Mouse (Mus musculus) C2C12 (cell line): ENCODE measurements around the gene Nfxl1. TPM values are rescaled to one million over a fixed set of nuclear protein-coding genes. Genes with fewer than 3 reads are reported as not detected.

Source experiments
- H3K27me3 ChIP-seq: one replicate; pipeline ENCODE4 v1.6.1; 2011; ENCODE audit not compliant: control insufficient read depth, insufficient read depth, insufficient read length
- H3K36me3 ChIP-seq: one replicate; pipeline ENCODE4 v1.6.1; 2011; ENCODE audit not compliant: control insufficient read depth, insufficient read depth
- H3K4me3 ChIP-seq: one replicate; pipeline ENCODE4 v1.5.1; 2011; ENCODE audit warnings: mild to moderate bottlenecking, control low read depth; ENCODE audit not compliant: poor library complexity, insufficient read depth, severe bottlenecking
- H3K79me2 ChIP-seq: one replicate; pipeline ENCODE4 v1.6.1; 2011; ENCODE audit not compliant: control insufficient read depth, insufficient read depth
- H3K79me3 ChIP-seq: one replicate; pipeline ENCODE4 v1.6.1; 2011; ENCODE audit warnings: low read depth, control low read depth
- H3ac ChIP-seq: one replicate; pipeline ENCODE3; 2011; ENCODE audit warnings: low read depth; ENCODE audit not compliant: control insufficient read depth, insufficient read length
- CEBPB ChIP-seq: IDR thresholded peaks from one replicate; pipeline ENCODE4 v1.6.1; 2011; ENCODE audit warnings: low read depth, mild to moderate bottlenecking, control low read depth, moderate library complexity
- CTCF ChIP-seq: IDR thresholded peaks from one replicate; pipeline ENCODE4 v1.5.1; 2011; ENCODE audit not compliant: control insufficient read depth, insufficient read depth, insufficient read length
- FOSL1 ChIP-seq: IDR thresholded peaks from one replicate; pipeline ENCODE4 v1.8.0; 2011; ENCODE audit warnings: mild to moderate bottlenecking, low read length; ENCODE audit not compliant: poor library complexity, insufficient read depth, severe bottlenecking
- MAX ChIP-seq: IDR thresholded peaks from one replicate; pipeline ENCODE4 v1.6.1; 2011; ENCODE audit warnings: mild to moderate bottlenecking, control low read depth
- MYOD1 ChIP-seq: IDR thresholded peaks from one replicate; pipeline ENCODE4 v1.6.1; 2011; ENCODE audit warnings: low read depth; ENCODE audit not compliant: control insufficient read depth, insufficient read length
- MYOG ChIP-seq: IDR thresholded peaks from one replicate; pipeline ENCODE4 v1.6.1; 2011; ENCODE audit not compliant: control insufficient read depth, insufficient read length; ENCODE audit errors: extremely low read depth
- USF1 ChIP-seq: IDR thresholded peaks from one replicate; pipeline ENCODE4 v1.6.1; 2011; ENCODE audit warnings: low read depth, mild to moderate bottlenecking, control low read depth, moderate library complexity
- polyA plus RNA-seq: library from polyadenylated mRNA; unstranded; fragments of >200 nt; fragmentation: generic; extraction: Trizol; gene quantifications from one replicate; pipeline ENCODE4 v1.2.1, GENCODE M21; 2012; ENCODE audit warnings: missing spikeins

Gene Nfxl1
- polyA plus RNA-seq, 1 experiment = 7.0 TPM

DNA sequence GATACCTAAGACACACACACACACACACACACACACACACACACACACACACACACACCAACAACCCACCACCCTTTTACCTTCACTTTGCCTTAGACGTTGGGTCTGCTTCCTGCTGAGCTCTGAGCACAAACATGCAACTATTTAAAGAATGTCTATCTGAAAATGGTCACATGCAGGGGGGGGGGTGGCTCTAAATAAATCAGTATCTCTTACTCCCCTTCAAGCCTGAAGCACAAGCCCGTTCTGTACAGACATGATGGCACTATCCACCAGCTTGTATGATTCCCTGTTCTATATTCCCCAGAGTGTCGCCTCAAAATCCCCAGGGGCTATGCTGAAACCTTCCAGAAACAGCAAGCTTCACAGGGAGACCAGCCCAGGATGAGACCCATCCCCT lies 57.7 kb downstream of the Nfxl1 start:
- Histone ChIP-seq H3K79me3 (no peaks in the 10 kb centered on the region), H3K27me3 (peaks cover 23% of the 10 kb centered on the region), H3K4me3 (no peak overlapping the region), H3K36me3 (no peaks in the 10 kb centered on the region), H3K79me2 (no peaks in the 10 kb centered on the region), H3ac (no peak overlapping the region)
- TF ChIP-seq CEBPB = no peak
- no peak for TF ChIP-seq USF1
- TF ChIP-seq CTCF = no peak
- TF ChIP-seq MYOD1 = no peak
- TF ChIP-seq MYOG = no peak
- TF ChIP-seq MAX = no peak
- TF ChIP-seq FOSL1 = no peak

DNA sequence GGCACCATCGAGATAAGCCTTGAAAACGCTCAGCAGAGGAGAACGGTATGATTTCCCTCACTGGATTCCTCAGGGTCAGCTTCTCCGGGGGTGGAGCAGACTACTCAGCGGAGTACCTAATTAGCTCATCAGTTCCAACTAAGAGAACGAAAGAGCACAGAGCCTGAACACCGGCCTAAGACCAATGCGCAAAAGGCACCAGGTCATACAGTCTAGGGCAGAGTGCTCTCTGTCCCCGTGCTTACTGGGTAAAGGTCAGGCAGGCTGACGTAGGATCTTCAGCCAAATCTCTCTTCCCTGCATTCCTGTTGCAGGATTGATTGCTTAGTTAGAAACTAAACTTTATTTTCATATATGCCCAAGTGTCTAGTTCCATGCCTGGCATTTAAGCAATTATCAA lies 61.2 kb downstream of the Nfxl1 start:
- no peaks in the 10 kb centered on the region for H3K36me3 ChIP-seq
- H3K27me3 ChIP-seq = peaks cover 9% of the 10 kb centered on the region
- no peak for TF ChIP-seq FOSL1
- no peak for TF ChIP-seq CEBPB
- TF ChIP-seq CTCF = no peak
- TF ChIP-seq MYOD1 = no peak
- no peak for TF ChIP-seq MYOG
- no peak for TF ChIP-seq USF1
- no peak for TF ChIP-seq MAX
- H3K79me2 ChIP-seq = no peaks in the 10 kb centered on the region
- H3K79me3 ChIP-seq = no peaks in the 10 kb centered on the region
- no peak overlapping the region for H3ac ChIP-seq
- no peak overlapping the region for H3K4me3 ChIP-seq

DNA sequence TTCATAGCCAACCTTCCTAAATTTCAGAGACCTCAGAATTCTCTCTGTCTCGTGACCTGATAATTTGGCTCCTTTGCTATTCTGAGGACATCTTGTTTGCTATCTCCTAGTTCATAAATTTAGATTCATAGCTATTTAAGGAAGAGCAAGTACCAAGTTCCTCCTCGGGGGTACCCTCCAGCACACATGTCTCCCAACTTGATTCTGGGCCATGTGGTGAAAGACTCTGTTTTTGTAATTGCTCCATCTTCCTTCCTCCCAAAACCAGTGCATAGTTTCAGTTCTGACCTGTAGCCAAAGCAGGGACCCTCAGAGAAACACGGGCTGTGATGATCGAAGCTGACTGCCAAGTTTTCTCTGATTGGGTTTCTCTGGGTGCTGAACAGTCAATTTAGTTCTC lies 62.7 kb downstream of the Nfxl1 start:
- no peaks in the 10 kb centered on the region for H3K36me3 ChIP-seq
- H3K79me3 ChIP-seq = no peaks in the 10 kb centered on the region
- H3ac ChIP-seq = no peak overlapping the region
- TF ChIP-seq MAX = no peak
- TF ChIP-seq MYOG = no peak
- no peak for TF ChIP-seq MYOD1
- TF ChIP-seq USF1 = no peak
- TF ChIP-seq CEBPB = no peak
- no peaks in the 10 kb centered on the region for H3K27me3 ChIP-seq
- H3K79me2 ChIP-seq = no peaks in the 10 kb centered on the region
- H3K4me3 ChIP-seq = no peak overlapping the region

DNA sequence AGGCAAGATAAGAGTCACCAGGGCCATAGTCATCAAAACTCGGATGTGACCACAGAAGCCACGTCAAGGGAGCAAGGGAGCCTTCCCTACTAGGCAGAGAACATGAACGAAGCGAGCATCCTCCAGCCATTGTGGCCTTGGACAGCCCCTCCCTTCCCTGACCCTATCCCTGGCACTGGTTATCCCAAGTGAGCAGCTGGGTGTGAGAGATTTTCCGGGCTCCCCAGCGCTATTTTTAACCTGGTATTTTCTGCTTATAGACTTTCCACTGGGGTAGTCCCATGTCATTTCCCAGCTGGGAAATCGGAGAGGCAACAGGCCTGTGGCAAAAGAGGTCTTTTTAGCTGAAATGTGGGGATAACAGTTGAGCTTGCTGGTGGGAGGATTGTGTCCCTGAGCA lies 65.6 kb downstream of the Nfxl1 start:
- Histone ChIP-seq H3K4me3 (no peak overlapping the region), H3K36me3 (no peaks in the 10 kb centered on the region), H3K79me2 (no peaks in the 10 kb centered on the region), H3ac (no peak overlapping the region), H3K79me3 (no peaks in the 10 kb centered on the region), H3K27me3 (no peaks in the 10 kb centered on the region)
- TF ChIP-seq MYOD1 (no peak), MAX (no peak), CTCF (no peak), USF1 (no peak), MYOG (no peak), CEBPB (no peak), FOSL1 (no peak)

DNA sequence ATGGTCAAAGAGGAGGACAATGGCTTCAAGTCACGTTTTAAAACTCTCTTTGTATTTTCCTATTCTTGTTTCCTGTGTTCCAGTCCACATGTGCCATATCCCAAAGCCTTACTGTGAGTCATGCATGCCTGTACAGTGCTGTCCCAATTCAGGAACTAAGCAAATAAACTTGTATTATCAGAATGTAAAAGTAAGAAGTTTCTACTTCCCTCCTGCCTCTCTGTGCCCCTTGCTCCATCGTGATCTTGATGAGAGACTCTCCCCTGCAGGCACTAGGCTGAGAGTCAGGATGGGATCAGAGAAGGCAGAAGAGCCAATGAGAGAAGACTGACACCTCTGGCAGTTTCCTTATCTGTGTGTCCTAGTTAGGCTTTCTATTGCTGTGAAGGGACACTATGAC lies 68.3 kb downstream of the Nfxl1 start:
- H3K79me2 ChIP-seq = no peaks in the 10 kb centered on the region

DNA sequence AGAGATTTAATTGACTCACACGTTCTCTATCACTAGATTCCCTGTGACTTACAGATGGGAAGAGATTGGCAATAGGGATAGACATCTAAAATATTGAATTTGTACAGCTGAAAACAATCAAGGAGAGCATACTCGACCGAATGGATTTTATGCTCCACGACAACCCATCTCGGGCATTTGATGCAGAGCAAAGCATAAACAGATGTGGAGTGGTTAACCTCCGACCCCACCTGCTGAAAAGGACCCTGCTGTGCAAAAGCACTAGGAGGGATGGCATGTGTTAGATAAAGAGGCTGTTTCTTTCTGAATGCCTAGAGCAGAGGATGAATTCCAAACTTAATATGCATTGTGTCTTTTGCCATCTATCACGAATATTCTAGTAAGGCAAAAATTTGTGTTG lies 79.0 kb downstream of the Nfxl1 start:
- no peaks in the 10 kb centered on the region for H3K79me3 ChIP-seq
- no peaks in the 10 kb centered on the region for H3K27me3 ChIP-seq
- H3ac ChIP-seq = no peak overlapping the region
- TF ChIP-seq USF1 (no peak), MYOG (no peak), MYOD1 (no peak), CTCF (no peak), MAX (no peak), FOSL1 (no peak), CEBPB (no peak)
- no peak overlapping the region for H3K4me3 ChIP-seq
- H3K79me2 ChIP-seq = no peaks in the 10 kb centered on the region
- no peaks in the 10 kb centered on the region for H3K36me3 ChIP-seq

More for the DNA sequence above, 68.3 kb downstream of the Nfxl1 start:
- H3ac ChIP-seq = no peak overlapping the region
- H3K79me3 ChIP-seq = no peaks in the 10 kb centered on the region
- TF ChIP-seq CTCF (no peak), USF1 (no peak), FOSL1 (no peak), CEBPB (no peak), MAX (no peak), MYOG (no peak), MYOD1 (no peak)
- no peak overlapping the region for H3K4me3 ChIP-seq
- H3K27me3 ChIP-seq = no peaks in the 10 kb centered on the region
- no peaks in the 10 kb centered on the region for H3K36me3 ChIP-seq
